Mouse (Mus musculus) limb, embryonic 14.5 days (tissue): Measurements from ENCODE around the gene Tcap. TPM values are rescaled to one million over a fixed set of nuclear protein-coding genes. Genes with fewer than 3 reads are reported as not detected.
A peak's percentile ranks its signal among the peaks of the same experiment; 100 is the strongest.

Experiments
- ATAC-seq: fragments of 200-750 bp; cut with Nextera tagmentation; 2 replicates; pipeline ENCODE4 v1.8.0; 2017; ENCODE audit warnings: low read depth, moderate number of reproducible peaks, moderate TSS enrichment; ENCODE audit not compliant: low FRiP score
- DNase-seq: peaks from one replicate; pipeline ENCODE4 v3.0.0-alpha.2; 2015; ENCODE audit warnings: low spot score
- H3K27ac ChIP-seq: fragments of 300-500 bp; sonication (generic); replicated peaks from 2 replicates; pipeline ENCODE4 v1.5.1; 2014; ENCODE audit warnings: low read depth, mild to moderate bottlenecking, low read length, moderate library complexity, mixed read lengths
- H3K27me3 ChIP-seq: fragments of 300-500 bp; sonication (generic); 2 replicates; pipeline ENCODE4 v1.6.1; 2014; ENCODE audit warnings: low read length, mixed read lengths; ENCODE audit not compliant: control insufficient read depth, insufficient read depth
- H3K36me3 ChIP-seq: fragments of 300-500 bp; sonication (generic); 2 replicates; pipeline ENCODE4 v1.6.1; 2014; ENCODE audit warnings: mild to moderate bottlenecking, low read length, moderate library complexity, mixed read lengths; ENCODE audit not compliant: control insufficient read depth, insufficient read depth
- H3K4me1 ChIP-seq: fragments of 300-500 bp; sonication (generic); 2 replicates; pipeline ENCODE4 v1.6.1; 2014; ENCODE audit warnings: antibody characterized with exemption, low read length, mixed read lengths; ENCODE audit not compliant: control insufficient read depth, insufficient read depth
- H3K4me2 ChIP-seq: fragments of 300-500 bp; sonication (generic); replicated peaks from 2 replicates; pipeline ENCODE4 v1.6.1; 2014; ENCODE audit warnings: low read depth, mild to moderate bottlenecking, low read length, moderate library complexity; ENCODE audit not compliant: severe bottlenecking
- H3K4me3 ChIP-seq: fragments of 300-500 bp; sonication (generic); replicated peaks from 2 replicates; pipeline ENCODE4 v1.5.1; 2014; ENCODE audit warnings: low read length
- H3K9ac ChIP-seq: fragments of 300-500 bp; sonication (generic); 2 replicates; pipeline ENCODE4 v1.6.1; 2014; ENCODE audit warnings: mild to moderate bottlenecking, low read depth, low read length, moderate library complexity; ENCODE audit not compliant: severe bottlenecking
- H3K9me3 ChIP-seq: fragments of 300-500 bp; sonication (generic); 2 replicates; pipeline ENCODE4 v1.6.1; 2016; ENCODE audit warnings: low read length; ENCODE audit not compliant: control insufficient read depth
- POLR2A ChIP-seq: fragments of 200-500 bp; IDR thresholded peaks from 2 replicates; pipeline ENCODE4 v1.8.0; 2012; ENCODE audit warnings: inconsistent platforms, mild to moderate bottlenecking, moderate library complexity, borderline replicate concordance; ENCODE audit not compliant: insufficient read depth, insufficient read length; ENCODE audit errors: extremely low read depth
- WGBS: fragments of 180-500 bp; shearing (Covaris S2); extraction: QIAGEN DNeasy Blood & Tissue Kit; methylation state at CpG from one replicate; pipeline ENCODE4 v1.1.7; 2014; 5-methylcytosine and 5-hydroxymethylcytosine counted together
- polyA plus RNA-seq, 2 experiments: library from polyadenylated mRNA; depleted of rRNA in 1 of 2; stranded (reverse) in 1 of 2; unstranded in 1 of 2; fragments of >200 nt; fragmentation: Nextera tagmentation in 1 of 2; extraction: Ambion mirVana in 1 of 2; gene quantifications; 2 replicates each; pipeline versions ENCODE4 v1.2.1 to v1.2.3; 2012 to 2014

The Tcap gene
- polyA plus RNA-seq, 2 experiments, result 13.2 to 18.1 TPM

- Histone ChIP-seq H3K36me3 (no peaks in the 10 kb centered on the region), H3K27me3 (no peaks in the 10 kb centered on the region; the same call in 1 of the 2 replicates), H3K9ac (peak overlapping the region; percentile 28), H3K4me2 (no peak overlapping the region), H3K4me1 (peaks cover 10% of the 10 kb centered on the region), H3K9me3 (no peaks in the 10 kb centered on the region), H3K4me3 (no peak overlapping the region), H3K27ac (no peak overlapping the region)
- peak; percentile 13; the same call in 1 of the 2 replicates for ATAC-seq
- WGBS, result 44% methylated on average over 6 of the region's 6 CpGs
- DNase-seq, result peak; percentile 43
- no peak for TF ChIP-seq POLR2A
Measured at GRCm38 (mm10) chr11:98394301-98394700, 10.7 kb downstream of the Tcap start.

GRCm38 (mm10) chr11:98395041-98395440 is 11.4 kb downstream of the Tcap start:
- ATAC-seq (no peak), DNase-seq (no peak)
- Histone ChIP-seq H3K4me1 (peaks cover 10% of the 10 kb centered on the region), H3K9me3 (no peaks in the 10 kb centered on the region), H3K4me3 (no peak overlapping the region), H3K27ac (no peak overlapping the region), H3K4me2 (no peak overlapping the region), H3K9ac (no peak overlapping the region), H3K27me3 (no peaks in the 10 kb centered on the region; the same call in 1 of the 2 replicates), H3K36me3 (no peaks in the 10 kb centered on the region)
- 57% methylated on average over 4 of the region's 4 CpGs for WGBS
- no peak for TF ChIP-seq POLR2A

GRCm38 (mm10) chr11:98397946-98398345 is 14.3 kb downstream of the Tcap start:
- Histone ChIP-seq H3K4me1 (peaks cover 14% of the 10 kb centered on the region), H3K9me3 (no peaks in the 10 kb centered on the region), H3K9ac (no peak overlapping the region), H3K27ac (no peak overlapping the region), H3K4me3 (no peak overlapping the region), H3K36me3 (no peaks in the 10 kb centered on the region), H3K27me3 (no peaks in the 10 kb centered on the region), H3K4me2 (no peak overlapping the region)
- DNase-seq, result no peak
- no peak for TF ChIP-seq POLR2A
- no peak for ATAC-seq
- WGBS, result 90% methylated on average over 7 of the region's 7 CpGs

GRCm38 (mm10) chr11:98400161-98400726 is 16.6 kb downstream of the Tcap start, which contains the start of gene Pgap3:
Gene Pgap3 (minus strand): TSS chr11:98400490.
- peak within 1 kb of the TSS; percentile 62 for H3K9ac ChIP-seq
- WGBS, result 3% methylated on average over 33 of the region's 40 CpGs
- H3K4me3 ChIP-seq, result peak within 1 kb of the TSS; percentile 52
- no peaks in the 10 kb centered on the region for H3K36me3 ChIP-seq
- no peaks in the 10 kb centered on the region for H3K9me3 ChIP-seq
- peak; percentile 93 for DNase-seq
- H3K4me2 ChIP-seq, result peak within 1 kb of the TSS; percentile 67
- H3K27ac ChIP-seq, result peak within 1 kb of the TSS; percentile 86
- peaks cover 4% of the 10 kb centered on the region; the same call in 1 of the 2 replicates for H3K4me1 ChIP-seq
- ATAC-seq, result peak; percentile 95
- no peaks in the 10 kb centered on the region for H3K27me3 ChIP-seq
- peak; percentile 33; the same call in 1 of the 2 replicates for TF ChIP-seq POLR2A

- Histone ChIP-seq H3K4me1 (peaks cover 4% of the 10 kb centered on the region; the same call in 1 of the 2 replicates), H3K36me3 (no peaks in the 10 kb centered on the region), H3K27me3 (no peaks in the 10 kb centered on the region), H3K4me2 (peak overlapping the region; percentile 67), H3K27ac (peak overlapping the region; percentile 86), H3K4me3 (peak overlapping the region; percentile 52), H3K9ac (peak overlapping the region; percentile 62), H3K9me3 (no peaks in the 10 kb centered on the region)
- DNase-seq (no peak), ATAC-seq (no peak)
- WGBS, result 60% methylated on average over 3 of the region's 3 CpGs
- TF ChIP-seq POLR2A, result no peak
Measured at GRCm38 (mm10) chr11:98400816-98401215, 17.2 kb downstream of the Tcap start.
